Mouse (Mus musculus) megakaryocyte, embryonic 14.5 days (primary cell): ENCODE results near the gene Pphln1.

Experiments
- FLI1 ChIP-seq: IDR thresholded peaks from 2 replicates; pipeline ENCODE4 v1.6.1; 2012; ENCODE audit warnings: low read length, inconsistent platforms, mixed read lengths
- GATA1 ChIP-seq: IDR thresholded peaks from 3 replicates; pipeline ENCODE4 v1.6.1; 2012; ENCODE audit warnings: mixed read lengths, low read length, inconsistent platforms, borderline replicate concordance

DNA sequence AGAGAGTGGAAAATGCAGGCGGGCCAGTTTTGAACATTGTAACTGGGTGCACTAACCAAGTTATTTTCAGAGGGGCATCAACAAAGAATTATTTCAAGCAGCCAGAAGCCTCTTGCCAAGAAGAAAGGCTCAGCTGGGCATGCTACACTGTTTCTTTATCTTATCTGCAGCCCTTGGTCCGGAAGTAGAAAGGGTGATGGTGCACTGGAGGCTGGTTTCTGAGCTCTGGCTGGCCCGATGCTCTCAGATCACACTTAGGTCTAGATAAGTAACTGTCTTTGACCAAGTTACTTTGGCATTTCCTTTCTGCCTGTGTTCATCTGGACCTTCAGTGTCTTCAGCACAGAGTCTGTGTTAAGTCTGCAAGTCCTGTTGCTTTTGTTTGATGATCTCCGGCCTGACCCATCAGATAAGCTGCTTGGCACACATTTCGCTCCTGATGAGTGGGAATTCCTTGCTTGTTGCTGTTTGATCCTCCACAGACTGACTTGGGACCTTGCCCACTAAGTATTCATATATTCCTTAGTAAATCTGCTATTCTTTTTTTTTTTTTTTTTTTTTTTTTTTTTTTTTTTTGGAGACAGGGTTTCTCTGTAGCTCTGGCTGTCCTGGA is 127.3 kb downstream of the Pphln1 start:
- TF ChIP-seq GATA1 (no peak), FLI1 (no peak)
